Mouse (Mus musculus): ENCODE measurements around the gene Fam149b.

- TF ChIP-seq CTCF (IDR thresholded peaks at IDR 0.05; ENCODE audit: low read depth) (no peak), EP300 (IDR thresholded peaks at IDR 0.05; ENCODE audit: low read depth) (no peak)
Observed at GRCm38 (mm10) chr14:20331316-20331715, 16.6 kb upstream of the Fam149b start.
